Mouse (Mus musculus) cortical plate, adult 2 months (tissue): Measurements from ENCODE around the gene Tfeb. TPM values are rescaled to one million over a fixed set of nuclear protein-coding genes. Genes with fewer than 3 reads are reported as not detected.
A peak's percentile ranks its signal among the peaks of the same experiment; 100 is the strongest.

ENCODE experiments used
- H3K27ac ChIP-seq: fragments of 200-500 bp; 2 replicates; pipeline ENCODE4 v1.5.1; 2012; ENCODE audit warnings: low read length, control low read depth, inconsistent platforms; ENCODE audit not compliant: insufficient read depth
- H3K4me1 ChIP-seq: fragments of 200-500 bp; 2 replicates; pipeline ENCODE4 v1.6.1; 2011; ENCODE audit warnings: low read length; ENCODE audit not compliant: control insufficient read depth, insufficient read depth
- H3K4me3 ChIP-seq: fragments of 200-500 bp; 2 replicates; pipeline ENCODE4 v1.5.1; 2011; ENCODE audit warnings: mild to moderate bottlenecking, low read length, control low read depth; ENCODE audit not compliant: insufficient read depth
- CTCF ChIP-seq: fragments of 200-500 bp; IDR thresholded peaks from 2 replicates; pipeline ENCODE4 v1.5.1; 2011; ENCODE audit warnings: mild to moderate bottlenecking, control low read depth, low read length; ENCODE audit not compliant: insufficient read depth; ENCODE audit errors: extremely low read depth
- POLR2A ChIP-seq: fragments of 200-500 bp; IDR thresholded peaks from 2 replicates; pipeline ENCODE4 v1.6.1; 2011; ENCODE audit warnings: mild to moderate bottlenecking, low read length, control low read depth; ENCODE audit not compliant: insufficient read depth; ENCODE audit errors: extremely low read depth
- polyA plus RNA-seq: library from polyadenylated mRNA; depleted of rRNA; stranded (reverse); fragments of >200 nt; gene quantifications from 2 replicates; pipeline ENCODE4 v1.2.3, GENCODE M21; 2012

Gene Tfeb
- polyA plus RNA-seq, 1 experiment: 11.1 TPM

GRCm38 (mm10) chr17:47748791-47749553, 12.1 kb downstream of the Tfeb start:
- TF ChIP-seq POLR2A (no peak), CTCF (no peak)
- Histone ChIP-seq H3K4me1 (no peaks in the 10 kb centered on the region), H3K27ac (0 out of 2 replicates have a peak overlapping the region, but pooled peaks have one; percentile 0), H3K4me3 (no peak overlapping the region)

DNA sequence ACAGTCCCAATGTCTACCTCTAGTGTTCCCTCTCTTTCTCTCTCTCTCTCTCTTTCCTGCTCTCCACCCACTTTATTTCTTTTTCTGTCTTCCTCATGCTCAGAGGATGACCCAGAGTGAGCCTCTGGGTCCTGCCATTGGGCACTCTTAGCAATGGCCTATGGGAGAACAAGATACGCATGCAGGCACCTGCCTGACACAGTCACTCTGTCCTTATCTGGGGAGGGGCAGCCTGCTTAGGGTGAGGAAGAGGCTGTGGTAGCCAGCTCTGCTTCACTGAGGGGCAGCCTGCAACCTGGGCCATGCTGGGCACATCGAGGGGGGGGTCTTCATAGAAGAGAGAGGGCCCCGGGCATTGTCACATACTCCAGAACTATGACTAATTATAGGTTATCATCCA, 12.8 kb downstream of the Tfeb start:
- TF ChIP-seq POLR2A (no peak), CTCF (no peak)
- Histone ChIP-seq H3K27ac (0 out of 2 replicates have a peak overlapping the region, but pooled peaks have one; percentile 0), H3K4me3 (no peak overlapping the region), H3K4me1 (no peaks in the 10 kb centered on the region)

- Histone ChIP-seq H3K27ac (no peak overlapping the region), H3K4me3 (no peak overlapping the region), H3K4me1 (no peaks in the 10 kb centered on the region)
- TF ChIP-seq CTCF: no peak
- no peak for TF ChIP-seq POLR2A
Observed at GRCm38 (mm10) chr17:47750101-47750500, 13.3 kb downstream of the Tfeb start.

- Histone ChIP-seq H3K4me1 (no peaks in the 10 kb centered on the region), H3K4me3 (no peak overlapping the region), H3K27ac (no peak overlapping the region)
- no peak for TF ChIP-seq CTCF
- TF ChIP-seq POLR2A: no peak
Observed at GRCm38 (mm10) chr17:47751811-47752210, 15.0 kb downstream of the Tfeb start.

DNA sequence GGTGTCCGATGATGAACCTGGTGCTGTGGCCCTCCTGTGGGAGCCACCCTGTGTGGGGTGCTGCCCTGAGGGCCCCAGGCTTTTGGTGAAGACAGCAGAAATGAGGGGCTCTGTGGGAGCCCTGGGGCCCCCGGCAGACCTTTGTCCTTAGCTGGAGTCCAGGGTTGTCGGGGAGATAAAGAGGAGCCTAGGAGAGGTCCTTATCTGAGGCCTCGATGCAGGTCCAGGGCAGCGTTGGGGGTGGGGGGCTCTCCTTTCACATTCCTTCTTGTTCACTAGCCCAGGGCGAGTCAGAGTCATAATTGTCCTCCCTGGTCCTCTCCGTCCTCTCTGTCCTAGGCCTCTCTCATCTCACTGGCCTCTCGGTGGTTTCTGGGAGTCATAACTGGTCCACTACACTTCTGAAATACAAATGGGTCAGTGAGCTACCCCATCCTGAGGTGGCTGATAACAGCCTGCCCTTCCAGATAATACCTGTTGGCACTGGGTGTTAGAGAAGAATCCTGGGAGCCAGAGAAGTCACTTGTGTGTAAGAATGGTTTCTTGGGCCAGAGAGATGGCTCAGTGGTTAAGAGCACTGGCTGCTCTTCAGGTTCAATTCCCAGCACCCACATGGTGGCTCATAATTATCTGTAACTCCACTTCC, 16.4 kb downstream of the Tfeb start:
- TF ChIP-seq POLR2A: no peak
- TF ChIP-seq CTCF: no peak
- Histone ChIP-seq H3K27ac (no peak overlapping the region), H3K4me1 (no peaks in the 10 kb centered on the region), H3K4me3 (no peak overlapping the region)

GRCm38 (mm10) chr17:47754246-47754645, 17.4 kb downstream of the Tfeb start:
- no peak overlapping the region for H3K4me3 ChIP-seq
- H3K4me1 ChIP-seq: peaks cover under 1% of the 10 kb centered on the region; the same call in 1 of the 2 replicates
- TF ChIP-seq CTCF (no peak), POLR2A (no peak)
- no peak overlapping the region for H3K27ac ChIP-seq

DNA sequence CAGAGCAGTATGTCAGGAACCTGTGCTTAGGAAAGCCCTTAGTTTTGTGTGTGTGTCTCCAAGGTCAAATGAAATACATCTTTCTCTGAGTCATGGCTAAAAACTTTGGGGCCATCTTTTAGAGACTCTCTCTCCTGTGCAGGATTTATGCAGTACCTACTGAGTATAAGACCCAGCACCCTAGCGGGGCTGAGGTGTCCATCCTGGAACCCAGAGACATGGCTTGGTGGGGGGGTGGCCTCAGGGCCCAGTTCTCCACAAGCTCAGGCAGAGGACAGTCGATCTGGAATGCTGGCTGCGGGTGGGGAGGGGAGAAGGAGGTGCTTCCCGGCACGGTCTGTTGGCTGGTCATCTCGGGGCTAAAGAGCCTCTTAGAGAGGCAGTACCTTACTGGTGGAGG, 19.5 kb downstream of the Tfeb start:
- TF ChIP-seq POLR2A (no peak), CTCF (no peak)
- Histone ChIP-seq H3K27ac (no peak overlapping the region), H3K4me1 (peaks cover 7% of the 10 kb centered on the region; the same call in 1 of the 2 replicates), H3K4me3 (no peak overlapping the region)

- no peak for TF ChIP-seq CTCF
- no peak for TF ChIP-seq POLR2A
Observed at GRCm38 (mm10) chr17:47757056-47757610, 20.3 kb downstream of the Tfeb start.

DNA sequence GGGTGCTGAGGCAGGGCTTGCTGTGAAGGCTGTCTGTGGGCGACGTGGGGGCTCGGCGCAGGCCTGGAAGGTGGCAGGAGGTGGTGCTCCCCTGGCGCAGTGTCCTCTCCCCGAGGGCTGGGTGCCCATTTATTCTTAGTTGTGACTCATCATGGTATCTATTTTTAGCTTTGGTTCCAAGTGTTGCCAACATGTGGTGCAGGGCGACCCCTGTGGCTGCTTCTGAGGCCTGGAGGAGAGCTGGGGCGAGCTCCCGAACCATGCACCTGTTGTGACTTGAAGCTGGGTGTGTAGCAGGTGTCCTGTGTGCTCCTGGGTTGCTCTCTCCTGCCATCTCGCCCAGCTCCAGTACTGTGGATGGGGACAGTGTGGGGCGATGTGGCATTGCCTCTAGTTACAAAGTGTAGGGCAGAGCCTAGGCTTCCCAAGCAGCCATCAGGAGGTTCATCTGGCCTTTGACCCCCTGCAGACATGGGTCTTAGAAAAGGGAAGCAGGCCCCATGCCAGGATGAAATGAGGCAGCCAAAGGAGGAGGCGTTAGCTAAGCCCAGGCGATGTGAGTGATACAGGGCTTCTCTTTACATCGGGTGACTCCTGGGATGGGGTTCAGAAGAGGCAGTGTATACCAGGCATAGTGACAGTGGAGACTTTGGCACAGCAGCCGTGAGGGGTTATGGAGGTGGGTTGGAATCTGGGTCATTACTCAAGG, 23.0 kb downstream of the Tfeb start:
- Histone ChIP-seq H3K4me3 (no peak overlapping the region), H3K4me1 (peaks cover 9% of the 10 kb centered on the region), H3K27ac (peak overlapping the region; percentile 28)
- TF ChIP-seq POLR2A: no peak
- no peak for TF ChIP-seq CTCF

More at GRCm38 (mm10) chr17:47757056-47757610, 20.3 kb downstream of the Tfeb start:
- Histone ChIP-seq H3K4me3 (no peak overlapping the region), H3K27ac (no peak overlapping the region), H3K4me1 (peaks cover 7% of the 10 kb centered on the region; the same call in 1 of the 2 replicates)
